In genomic region chr3:129199160-129199608, GRCm38 (mm10) we compare ENCODE assay signal across 8 mouse cellular contexts. TPM values are rescaled to one million over a fixed set of nuclear protein-coding genes. Genes with fewer than 3 reads are reported as not detected.
A peak's percentile ranks its signal among the peaks of the same experiment; 100 is the strongest.
DNase-seq lines count a peak whose midpoint lies in the region; ATAC-seq and TF ChIP-seq lines count a peak whose summit lies in the region.

No protein-coding gene starts in this region.

- H3K9ac ChIP-seq in heart, embryonic 14.5 days (ENCODE audit: low read length), result peak overlapping the region; percentile 25; the same call in 1 of the 2 replicates
- H3K9ac ChIP-seq in heart, adult 2 months (ENCODE audit: low read depth, low read length), result no peak overlapping the region
- no peak overlapping the region for H3K9ac ChIP-seq in hindbrain, embryonic 16.5 days (ENCODE audit: low read depth, low read length)
- H3K9ac ChIP-seq in midbrain, embryonic 16.5 days (ENCODE audit: low read depth, low read length), result peak overlapping the region; percentile 30; the same call in 1 of the 2 replicates

- ATAC-seq in heart, embryonic 14.5 days (ENCODE audit: insufficient number of reproducible peaks, insufficient read depth, low FRiP score, low read depth), result no peak
- ATAC-seq in hindbrain, embryonic 16.5 days, result peak; percentile 15; the same call in 1 of the 2 replicates
- no peak for ATAC-seq in midbrain, embryonic 16.5 days
- ATAC-seq in granulocyte monocyte progenitor cell, adult 5-6 weeks (replicated peaks; ENCODE audit: poor library complexity, severe bottlenecking), result no peak

- peaks cover 8 to 15% of the 10 kb centered on the region in 2 experiments; a peak in 3 of 4 replicates for H3K4me1 ChIP-seq in heart, embryonic 14.5 days (ENCODE audit: control insufficient read depth in 2 of 2, insufficient read depth in 2 of 2, low read length in 2 of 2)
- H3K4me1 ChIP-seq in heart, adult 2 months (ENCODE audit: control insufficient read depth, insufficient read depth, low read length), result no peaks in the 10 kb centered on the region
- peaks cover 48% of the 10 kb centered on the region for H3K4me1 ChIP-seq in embryonic facial prominence, embryonic 10.5 days
- peaks cover 8% of the 10 kb centered on the region for H3K4me1 ChIP-seq in hindbrain, embryonic 16.5 days (ENCODE audit: control insufficient read depth, insufficient read depth, low read depth, low read length)
- peaks cover 10% of the 10 kb centered on the region for H3K4me1 ChIP-seq in midbrain, embryonic 16.5 days (ENCODE audit: control insufficient read depth, insufficient read depth, low read length)

- TF ChIP-seq POLR2A in heart, adult 2 months (IDR thresholded peaks at IDR 0.05; ENCODE audit: insufficient read depth, low read depth, low read length), result no peak

- peaks cover 94% of the 10 kb centered on the region for H3K27me3 ChIP-seq in heart, embryonic 14.5 days (ENCODE audit: control insufficient read depth, insufficient read depth, low read length)
- H3K27me3 ChIP-seq in heart, adult 2 months (ENCODE audit: control insufficient read depth, insufficient read depth, low read length), result peaks cover 33% of the 10 kb centered on the region
- H3K27me3 ChIP-seq in embryonic facial prominence, embryonic 10.5 days (replicated peaks; ENCODE audit: low read depth, poor library complexity, severe bottlenecking), result peaks cover 100% of the 10 kb centered on the region
- peaks cover 48% of the 10 kb centered on the region for H3K27me3 ChIP-seq in hindbrain, embryonic 16.5 days (replicated peaks; ENCODE audit: control insufficient read depth, insufficient read depth, low read length)
- peaks cover 43% of the 10 kb centered on the region for H3K27me3 ChIP-seq in midbrain, embryonic 16.5 days (ENCODE audit: control insufficient read depth, insufficient read depth, low read depth, low read length)

- no peaks in the 10 kb centered on the region for H3K79me2 ChIP-seq in heart, adult 2 months (replicated peaks; ENCODE audit: control insufficient read depth, insufficient read depth, low read length)

- H3K9me3 ChIP-seq in heart, embryonic 14.5 days (ENCODE audit: control insufficient read depth, low read length), result no peaks in the 10 kb centered on the region
- H3K9me3 ChIP-seq in embryonic facial prominence, embryonic 10.5 days, result no peaks in the 10 kb centered on the region
- H3K9me3 ChIP-seq in hindbrain, embryonic 16.5 days (ENCODE audit: control insufficient read depth, low read length), result no peaks in the 10 kb centered on the region
- no peaks in the 10 kb centered on the region for H3K9me3 ChIP-seq in midbrain, embryonic 16.5 days (replicated peaks; ENCODE audit: control insufficient read depth, low read length, poor library complexity, severe bottlenecking)

- H3K4me2 ChIP-seq in heart, embryonic 14.5 days (ENCODE audit: low read length), result peak overlapping the region; percentile 80
- H3K4me2 ChIP-seq in hindbrain, embryonic 16.5 days (ENCODE audit: low read length), result peak overlapping the region; percentile 56
- peak overlapping the region; percentile 50 for H3K4me2 ChIP-seq in midbrain, embryonic 16.5 days (ENCODE audit: low read length)

- no peak for TF ChIP-seq EP300 in heart, adult 2 months (IDR thresholded peaks at IDR 0.05; ENCODE audit: insufficient read depth, low read depth, low read length)

- H3K36me3 ChIP-seq in heart, embryonic 14.5 days (ENCODE audit: control insufficient read depth, insufficient read depth, low read length), result no peaks in the 10 kb centered on the region
- no peaks in the 10 kb centered on the region for H3K36me3 ChIP-seq in heart, adult 2 months (ENCODE audit: control insufficient read depth, insufficient read depth, low read length)
- no peaks in the 10 kb centered on the region for H3K36me3 ChIP-seq in embryonic facial prominence, embryonic 10.5 days (replicated peaks)
- H3K36me3 ChIP-seq in hindbrain, embryonic 16.5 days (ENCODE audit: control insufficient read depth, insufficient read depth, low read length), result no peaks in the 10 kb centered on the region
- H3K36me3 ChIP-seq in midbrain, embryonic 16.5 days (ENCODE audit: control insufficient read depth, insufficient read depth, low read length), result no peaks in the 10 kb centered on the region

- TF ChIP-seq CTCF in heart, adult 2 months (IDR thresholded peaks at IDR 0.05), result no peak

- peak overlapping the region; percentile 34 to 49 for H3K4me3 ChIP-seq in heart, embryonic 14.5 days (ENCODE audit: control insufficient read depth in 1 of 2, insufficient read depth in 1 of 2, low read depth in 1 of 2, low read length in 2 of 2)
- H3K4me3 ChIP-seq in heart, adult 2 months, result no peak overlapping the region
- peak overlapping the region; percentile 62 for H3K4me3 ChIP-seq in embryonic facial prominence, embryonic 10.5 days
- peak overlapping the region; percentile 32 for H3K4me3 ChIP-seq in hindbrain, embryonic 16.5 days (ENCODE audit: low read length)
- H3K4me3 ChIP-seq in midbrain, embryonic 16.5 days (ENCODE audit: low read depth, low read length), result peak overlapping the region; percentile 31

- intact Hi-C loops in heart, adult 2 months (cut with DNase I), result no loop called here
- intact Hi-C loops in left cerebral cortex, postnatal 4 days (cut with DNase I), result no loop called here

- no peak overlapping the region for H3K27ac ChIP-seq in heart, embryonic 14.5 days (replicated peaks in 1 of 2; ENCODE audit: control insufficient read depth in 1 of 2, insufficient read depth in 1 of 2, low read depth in 2 of 2, low read length in 2 of 2)
- H3K27ac ChIP-seq in heart, adult 2 months, result no peak overlapping the region
- peak overlapping the region; percentile 84 for H3K27ac ChIP-seq in embryonic facial prominence, embryonic 10.5 days (replicated peaks)
- no peak overlapping the region for H3K27ac ChIP-seq in hindbrain, embryonic 16.5 days (ENCODE audit: low read depth, low read length)
- peak overlapping the region; percentile 69 for H3K27ac ChIP-seq in midbrain, embryonic 16.5 days (ENCODE audit: low read length)

- under 1% methylated on average over 16 of the region's 16 CpGs for WGBS in heart, embryonic 14.5 days
- 4% methylated on average over 16 of the region's 16 CpGs for WGBS in heart, adult 2 months
- under 1% methylated on average over 16 of the region's 16 CpGs for WGBS in embryonic facial prominence, embryonic 10.5 days
- WGBS in hindbrain, embryonic 16.5 days, result under 1% methylated on average over 16 of the region's 16 CpGs
- under 1% methylated on average over 16 of the region's 16 CpGs for WGBS in midbrain, embryonic 16.5 days

- DNase-seq in heart, adult 2 months, result no peak
- DNase-seq in embryonic facial prominence, embryonic 10.5 days (ENCODE audit: low spot score), result no peak
- no peak for DNase-seq in left cerebral cortex, postnatal 4 days
- no peak for DNase-seq in urinary bladder, postnatal 25 days (ENCODE audit: low spot score)

RNA-seq across cellular contexts. Expression of gene Pitx2, which starts 0.5 kb away (rescaled TPM):
- 19.4 and 25.5 TPM in 2 replicates for polyA plus RNA-seq in heart, embryonic 14.5 days (2014; fragmentation: Nextera tagmentation; extraction: Ambion mirVana)
- under 1 TPM; 0.30 to 0.76 TPM for total RNA-seq in heart, adult 2 months (2021)
- polyA plus RNA-seq in heart, adult 2 months (2012; rRNA removed), result 1.8 and 2.7 TPM in 2 replicates
- 41.4 and 43.8 TPM in 2 replicates for polyA plus RNA-seq in embryonic facial prominence, embryonic 10.5 days (2016; fragmentation: Nextera tagmentation; extraction: Ambion mirVana)
- 2.7 and 3.1 TPM in 2 replicates for polyA plus RNA-seq in hindbrain, embryonic 16.5 days (2015; fragmentation: Nextera tagmentation; extraction: Ambion mirVana)
- polyA plus RNA-seq in midbrain, embryonic 16.5 days (2015; fragmentation: Nextera tagmentation; extraction: Ambion mirVana), result 29.0 and 37.9 TPM in 2 replicates
- not detected in 2 replicates for total RNA-seq in granulocyte monocyte progenitor cell, adult 5-6 weeks (2014; fragmentation: Nextera tagmentation)
- total RNA-seq in granulocyte monocyte progenitor cell, adult 5-6 weeks (2017), result not detected in 2 replicates
- not detected for total RNA-seq in left cerebral cortex, postnatal 4 days (2021)

Comparison
In these comparisons a context has a peak if more than half of its experiments do, and no peak if none do; other contexts are left out.
1. H3K9ac ChIP-seq: peak in heart, embryonic 14.5 days (single experiment) and midbrain, embryonic 16.5 days (single experiment); none in heart, adult 2 months (single experiment) and hindbrain, embryonic 16.5 days (single experiment).
2. H3K27ac ChIP-seq: peak in embryonic facial prominence, embryonic 10.5 days (single experiment) and midbrain, embryonic 16.5 days (single experiment); none in heart, embryonic 14.5 days (0 of 2), heart, adult 2 months (single experiment) and hindbrain, embryonic 16.5 days (single experiment).
3. Peak in every context shown above with its lines, with median percentiles within 50 percentile points of each other: H3K4me2 ChIP-seq.